Mouse (Mus musculus) heart, embryonic 15.5 days (tissue): Measurements from ENCODE around the gene Tinagl1. TPM values are rescaled to one million over a fixed set of nuclear protein-coding genes. Genes with fewer than 3 reads are reported as not detected.

ENCODE experiments used
- ATAC-seq: fragments of 200-750 bp; cut with Nextera tagmentation; replicated peaks from 2 replicates; pipeline ENCODE4 v1.8.0; 2017; ENCODE audit warnings: low read depth, moderate TSS enrichment; ENCODE audit not compliant: insufficient number of reproducible peaks, insufficient read depth, low FRiP score
- H3K27ac ChIP-seq: fragments of 300-500 bp; sonication (generic); 2 replicates; pipeline ENCODE4 v1.5.1; 2015; ENCODE audit warnings: mild to moderate bottlenecking, inconsistent platforms
- H3K27me3 ChIP-seq: fragments of 300-500 bp; sonication (generic); 2 replicates; pipeline ENCODE4 v1.6.1; 2015; ENCODE audit warnings: inconsistent platforms
- H3K36me3 ChIP-seq: fragments of 300-500 bp; sonication (generic); 2 replicates; pipeline ENCODE4 v1.6.1; 2015; ENCODE audit warnings: mild to moderate bottlenecking, inconsistent platforms
- H3K4me1 ChIP-seq: fragments of 300-500 bp; sonication (generic); replicated peaks from 2 replicates; pipeline ENCODE4 v1.6.1; 2015; ENCODE audit warnings: inconsistent platforms
- H3K4me2 ChIP-seq: fragments of 300-500 bp; sonication (generic); 2 replicates; pipeline ENCODE4 v1.6.1; 2015; ENCODE audit warnings: inconsistent platforms, mild to moderate bottlenecking, moderate library complexity
- H3K4me3 ChIP-seq: fragments of 300-500 bp; sonication (generic); 2 replicates; pipeline ENCODE4 v1.5.1; 2015; ENCODE audit warnings: mild to moderate bottlenecking, inconsistent platforms
- H3K9ac ChIP-seq: fragments of 300-500 bp; sonication (generic); 2 replicates; pipeline ENCODE4 v1.6.1; 2015; ENCODE audit warnings: mild to moderate bottlenecking, inconsistent platforms
- H3K9me3 ChIP-seq: fragments of 300-500 bp; sonication (generic); replicated peaks from 2 replicates; pipeline ENCODE4 v1.6.1; 2016; ENCODE audit warnings: inconsistent platforms
- WGBS: fragments of 180-500 bp; shearing (Covaris S2); methylation state at CpG from one replicate; pipeline ENCODE4 v1.1.7; 2015; ENCODE audit warnings: mixed read lengths; 5-methylcytosine and 5-hydroxymethylcytosine counted together
- polyA plus RNA-seq: library from polyadenylated mRNA; unstranded; fragments of >200 nt; fragmentation: Nextera tagmentation; extraction: Ambion mirVana; gene quantifications from 2 replicates; pipeline ENCODE4 v1.2.1, GENCODE M21; 2015

Gene Tinagl1
- polyA plus RNA-seq, 1 experiment from 2014 or later: 52.0 TPM

GRCm38 (mm10) chr4:130120752-130121151 is 54.2 kb downstream of the Tinagl1 start:
- 46% methylated on average over 4 of the region's 4 CpGs for WGBS
- ATAC-seq: no peak

More at GRCm38 (mm10) chr4:130120752-130121151, 54.2 kb downstream of the Tinagl1 start:
- H3K27ac ChIP-seq: no peak overlapping the region
- H3K36me3 ChIP-seq: peaks cover 41% of the 10 kb centered on the region
- no peak overlapping the region for H3K4me3 ChIP-seq
- no peak overlapping the region for H3K9ac ChIP-seq
- H3K9me3 ChIP-seq: no peaks in the 10 kb centered on the region
- H3K4me2 ChIP-seq: no peak overlapping the region
- peaks cover 6% of the 10 kb centered on the region; the same call in 1 of the 2 replicates for H3K4me1 ChIP-seq
- H3K27me3 ChIP-seq: no peaks in the 10 kb centered on the region

Other genes starting within 250 kb of the Tinagl1 start
- gene Spocd1, start 245.9 kb downstream of the Tinagl1 start, polyA plus RNA-seq: 0.30 and 0.31 TPM in 2 replicates
- 1.3 and 2.2 TPM in 2 replicates for gene Adgrb2, start 190.3 kb downstream of the Tinagl1 start, polyA plus RNA-seq
- gene Col16a1, start 127.3 kb downstream of the Tinagl1 start, polyA plus RNA-seq: 36.5 and 55.2 TPM in 2 replicates
- 48.9 and 63.0 TPM in 2 replicates for gene Pef1, start 72.6 kb downstream of the Tinagl1 start, polyA plus RNA-seq
- 0.13 TPM in 1 of 2 replicates, not detected in the other for gene Hcrtr1, start 35.8 kb downstream of the Tinagl1 start, polyA plus RNA-seq
- not detected in 2 replicates for gene Gm853, start 47.3 kb upstream of the Tinagl1 start, polyA plus RNA-seq
- gene Serinc2, start 104.1 kb upstream of the Tinagl1 start, polyA plus RNA-seq: 6.3 and 11.3 TPM in 2 replicates
- 1,204 and 1,729 TPM in 2 replicates for gene Fabp3, start 133.5 kb upstream of the Tinagl1 start, polyA plus RNA-seq
- gene Gm10570, start 133.6 kb upstream of the Tinagl1 start, polyA plus RNA-seq: 0.98 and 1.0 TPM in 2 replicates
- 43.2 and 48.7 TPM in 2 replicates for gene Zcchc17, start 184.8 kb upstream of the Tinagl1 start, polyA plus RNA-seq
- gene Snrnp40, start 185.0 kb upstream of the Tinagl1 start, polyA plus RNA-seq: 62.7 and 81.1 TPM in 2 replicates